Mouse (Mus musculus): ENCODE data around the gene Kif5a.

Gene Kif5a

DNA sequence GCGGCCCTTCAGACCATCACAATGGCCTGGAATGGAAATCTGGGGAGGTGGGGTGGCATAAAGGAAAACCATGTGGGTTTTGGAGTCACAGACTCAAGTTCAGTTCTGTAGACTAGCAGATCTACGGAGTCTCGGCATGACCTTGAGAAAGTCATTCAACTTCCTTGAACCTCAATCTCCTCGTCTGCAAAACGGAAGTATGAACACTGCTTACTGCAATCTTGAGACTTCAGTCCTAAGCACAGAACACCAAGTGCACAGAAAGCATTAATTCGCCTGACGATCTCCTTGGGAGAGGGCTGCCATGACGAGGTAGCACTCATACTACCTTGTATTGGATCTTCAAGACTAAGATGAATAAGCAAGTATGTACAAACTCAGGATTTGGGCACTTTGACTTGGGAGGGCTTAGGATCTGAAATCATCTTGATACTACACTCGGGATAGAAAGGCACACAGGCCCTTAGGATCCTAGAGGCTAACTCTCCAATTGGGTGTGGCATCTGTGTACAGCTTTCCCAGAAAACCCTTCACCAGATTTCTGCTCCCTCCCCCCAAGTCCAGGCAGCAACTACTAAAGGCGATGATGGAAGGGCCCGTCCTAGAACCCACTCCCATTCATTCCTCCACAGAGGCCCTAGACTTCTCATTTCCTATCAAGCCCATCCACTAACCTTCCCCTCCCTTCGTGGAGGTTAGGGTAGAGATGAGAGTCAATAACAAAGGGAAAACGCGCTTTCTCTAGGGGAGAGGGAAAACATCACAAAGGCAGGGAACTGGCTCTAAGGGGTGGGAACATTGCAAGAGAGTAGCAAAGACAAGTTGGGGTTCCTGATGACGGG, 1.2 kb downstream of the Kif5a start:
- no peak for TF ChIP-seq GATA4 (IDR thresholded peaks at IDR 0.05; ENCODE audit: insufficient replicate concordance, low read length)

GRCm38 (mm10) chr10:127258489-127258888, 4.7 kb downstream of the Kif5a start:
- TF ChIP-seq GATA4 (IDR thresholded peaks at IDR 0.05; ENCODE audit: insufficient replicate concordance, low read length) = no peak

DNA sequence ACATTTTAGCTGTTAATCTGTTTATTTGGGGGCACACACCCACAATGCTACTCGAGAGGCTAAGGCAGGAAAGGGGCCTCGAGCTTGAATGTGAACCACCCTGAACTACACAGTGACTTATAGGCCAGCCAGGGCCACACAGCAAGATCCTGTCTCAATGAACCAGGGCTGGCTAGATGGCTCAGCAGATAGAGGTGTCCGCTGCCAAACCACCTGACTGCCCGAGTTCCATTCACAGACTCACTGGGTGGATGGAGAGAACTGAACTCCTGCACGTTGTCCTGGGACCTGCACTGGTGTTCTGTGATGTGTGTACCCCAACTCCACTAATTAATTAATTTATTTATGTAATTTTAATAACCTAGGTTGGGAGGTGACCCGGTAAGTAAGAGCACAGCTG, 5.4 kb downstream of the Kif5a start:
- no peak for TF ChIP-seq GATA4 (IDR thresholded peaks at IDR 0.05; ENCODE audit: insufficient replicate concordance, low read length)

- no peak for TF ChIP-seq GATA4 (IDR thresholded peaks at IDR 0.05; ENCODE audit: insufficient replicate concordance, low read length)
These were observed 7.4 kb downstream of the Kif5a start for GRCm38 (mm10) chr10:127255625-127256345.

- TF ChIP-seq GATA4 (IDR thresholded peaks at IDR 0.05; ENCODE audit: insufficient replicate concordance, low read length) = no peak
These were observed 12.3 kb downstream of the Kif5a start for GRCm38 (mm10) chr10:127250810-127251209.

GRCm38 (mm10) chr10:127238241-127238824, 24.8 kb downstream of the Kif5a start:
- no peak for TF ChIP-seq GATA4 (IDR thresholded peaks at IDR 0.05; ENCODE audit: insufficient replicate concordance, low read length)

DNA sequence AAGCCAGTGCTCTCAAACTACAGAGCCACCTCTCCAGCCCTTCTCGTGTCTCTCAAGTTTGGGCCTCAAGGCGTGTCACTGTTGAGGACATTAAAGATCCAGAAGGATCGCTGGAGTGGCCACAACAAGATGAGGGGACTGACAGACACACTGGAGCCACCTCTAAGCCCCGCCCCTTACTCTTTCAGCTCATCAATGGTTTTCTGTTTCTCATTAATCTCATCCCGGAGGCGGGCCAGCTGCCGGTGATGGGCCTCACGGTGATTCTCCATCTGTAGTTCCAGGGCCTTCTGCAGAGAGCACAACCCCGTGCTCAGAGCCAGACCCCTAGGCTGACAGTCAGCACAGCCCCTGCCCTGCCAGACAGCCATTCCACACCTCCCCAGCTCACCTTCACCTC, 26.6 kb downstream of the Kif5a start:
- TF ChIP-seq GATA4 (IDR thresholded peaks at IDR 0.05; ENCODE audit: insufficient replicate concordance, low read length) = no peak

DNA sequence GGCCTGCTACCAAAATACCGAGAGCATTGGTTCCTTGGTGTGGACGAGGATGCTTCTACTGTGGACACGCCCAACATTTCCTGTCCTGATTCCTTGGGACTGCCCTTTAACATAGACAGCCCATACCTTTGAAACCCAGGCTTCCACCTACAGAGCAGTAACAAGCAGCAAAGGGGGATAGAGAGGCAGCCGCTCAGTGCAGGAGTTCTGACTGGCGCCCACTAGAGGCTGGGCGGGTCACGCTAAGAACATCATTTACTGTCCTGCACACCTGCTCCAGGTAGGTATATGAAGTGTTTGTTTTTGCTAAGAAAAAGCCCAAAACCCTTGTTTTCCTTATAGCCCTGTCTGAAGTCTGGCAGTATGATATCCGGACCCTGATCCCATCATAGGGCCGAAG, 30.0 kb downstream of the Kif5a start:
- no peak for TF ChIP-seq GATA4 (IDR thresholded peaks at IDR 0.05; ENCODE audit: insufficient replicate concordance, low read length)

DNA sequence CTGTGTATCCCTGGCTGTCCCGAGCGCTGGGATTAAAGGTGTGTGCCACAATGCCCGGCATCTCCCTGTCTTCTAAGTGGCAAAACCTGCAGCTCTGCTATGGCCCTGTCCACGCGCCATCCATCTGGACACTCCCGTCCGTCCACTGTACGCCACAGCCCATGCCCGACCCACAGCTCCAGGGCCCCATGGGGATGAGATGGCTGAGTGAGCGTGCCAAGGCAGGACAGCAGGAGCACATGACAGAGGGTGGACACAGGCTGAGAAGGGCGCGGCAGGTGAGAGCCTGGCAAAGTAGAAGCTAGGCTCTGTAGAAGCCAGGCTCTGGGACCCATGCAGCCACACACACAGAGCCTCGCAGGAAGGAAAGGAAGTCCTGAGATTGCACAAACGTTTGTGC, 31.4 kb downstream of the Kif5a start:
- TF ChIP-seq GATA4 (IDR thresholded peaks at IDR 0.05; ENCODE audit: insufficient replicate concordance, low read length) = no peak

GRCm38 (mm10) chr10:127230693-127231092, 32.5 kb downstream of the Kif5a start:
- no peak for TF ChIP-seq GATA4 (IDR thresholded peaks at IDR 0.05; ENCODE audit: insufficient replicate concordance, low read length)

DNA sequence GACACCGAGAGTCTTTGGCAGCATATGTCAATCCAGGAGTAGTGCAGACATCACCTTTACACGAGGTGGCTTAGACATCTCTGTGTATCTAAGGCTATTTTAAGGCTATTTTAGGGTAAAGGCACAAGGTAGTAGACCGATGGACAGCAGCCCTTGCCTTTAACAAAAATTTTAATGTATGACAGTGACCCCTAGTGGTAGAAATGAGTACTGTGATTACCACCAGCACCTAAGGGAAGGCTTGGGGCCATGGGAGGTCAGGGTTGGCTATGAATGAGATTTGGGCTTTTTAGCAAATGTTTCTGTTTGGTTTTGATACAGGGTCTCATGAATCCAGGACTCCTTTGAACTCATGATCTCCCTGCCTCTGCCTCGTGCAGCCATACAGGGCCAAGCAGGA, 34.3 kb downstream of the Kif5a start:
- no peak for TF ChIP-seq GATA4 (IDR thresholded peaks at IDR 0.05; ENCODE audit: insufficient replicate concordance, low read length)

DNA sequence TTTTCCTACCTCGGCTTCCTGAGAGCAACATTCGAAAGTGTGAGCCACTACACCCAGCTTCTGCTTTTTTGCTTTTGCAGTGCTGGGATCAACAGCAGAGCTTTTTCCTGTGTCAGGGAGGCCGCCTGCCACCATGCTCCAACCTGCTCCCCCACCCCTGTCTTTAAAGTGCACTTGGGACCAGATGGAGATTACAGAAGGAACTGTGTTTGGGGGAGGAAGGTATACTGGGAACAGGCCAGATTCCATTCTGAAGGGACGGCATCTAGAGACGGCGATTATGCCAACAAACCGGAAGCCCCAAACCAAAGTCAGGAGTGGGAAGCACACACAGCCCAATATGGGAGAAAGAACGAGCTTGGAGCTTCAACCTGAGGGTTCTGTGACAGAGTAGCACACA, 36.0 kb downstream of the Kif5a start:
- no peak for TF ChIP-seq GATA4 (IDR thresholded peaks at IDR 0.05; ENCODE audit: insufficient replicate concordance, low read length)

DNA sequence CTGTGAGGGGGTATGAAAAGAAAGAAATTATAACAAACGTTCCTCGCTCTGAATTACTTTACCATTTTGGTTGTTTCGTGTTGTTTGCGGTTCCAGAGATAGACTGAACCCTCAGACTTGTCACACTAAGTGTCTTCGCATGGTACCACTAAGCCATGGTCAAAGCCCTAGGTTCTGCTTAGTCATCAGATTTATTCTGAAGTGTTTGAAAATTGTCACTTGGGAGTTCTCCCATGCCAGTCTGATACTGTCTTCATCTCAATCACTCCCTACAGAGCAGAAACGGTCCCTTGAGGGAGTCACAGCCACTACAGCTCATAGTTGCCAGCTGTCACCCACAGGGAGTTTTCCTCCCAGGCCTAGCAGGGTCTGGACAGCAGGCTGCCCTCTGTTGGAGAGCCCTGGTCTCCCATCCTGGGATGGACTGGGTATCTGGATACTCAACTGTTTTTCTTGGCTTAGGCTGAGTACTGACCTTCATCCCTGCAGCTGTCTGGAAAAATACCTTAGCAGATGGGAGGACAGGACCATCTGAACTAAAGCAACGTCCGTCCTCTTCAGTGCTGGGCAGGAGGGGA, 36.7 kb downstream of the Kif5a start:
- no peak for TF ChIP-seq GATA4 (IDR thresholded peaks at IDR 0.05; ENCODE audit: insufficient replicate concordance, low read length)

DNA sequence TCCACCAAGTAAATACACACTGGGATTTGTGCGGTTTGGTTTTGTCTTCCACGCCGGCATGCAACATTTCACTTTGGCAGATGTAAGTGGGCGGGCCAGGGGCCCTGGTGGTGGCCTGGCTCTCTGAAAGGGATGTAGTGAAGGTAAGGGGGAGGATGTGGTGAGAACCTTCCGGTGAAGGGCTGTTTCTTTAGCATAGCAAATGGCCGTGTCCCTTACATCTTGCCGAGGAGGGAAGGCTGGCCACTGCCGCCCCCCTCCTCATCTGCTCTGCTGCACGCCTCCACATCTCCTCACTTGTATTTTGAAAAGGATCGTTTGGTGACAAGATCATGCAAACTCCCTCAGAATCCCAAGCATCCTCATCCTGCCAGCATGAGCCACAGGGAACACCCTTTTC, 37.4 kb downstream of the Kif5a start:
- TF ChIP-seq GATA4 (IDR thresholded peaks at IDR 0.05; ENCODE audit: insufficient replicate concordance, low read length) = no peak

DNA sequence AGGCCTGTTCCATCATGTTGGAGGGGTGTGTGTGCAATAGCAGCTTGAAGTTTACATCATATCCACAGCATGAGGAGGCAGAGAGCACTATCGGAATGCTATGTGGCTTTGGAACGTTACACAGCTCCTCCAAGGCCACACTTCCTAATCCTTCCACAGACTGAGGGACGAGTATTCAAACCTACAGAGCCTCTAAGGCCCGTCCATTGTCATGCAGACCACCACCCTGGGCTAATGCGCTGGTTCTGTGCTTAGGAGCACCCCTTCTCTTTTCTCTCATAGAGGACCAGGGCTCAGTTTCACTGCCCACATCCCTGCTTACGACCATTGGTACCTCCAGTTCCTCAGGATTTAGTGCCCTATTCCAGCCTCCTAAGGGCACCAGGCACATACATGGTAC, 37.9 kb downstream of the Kif5a start:
- no peak for TF ChIP-seq GATA4 (IDR thresholded peaks at IDR 0.05; ENCODE audit: insufficient replicate concordance, low read length)

GRCm38 (mm10) chr10:127218339-127218738, 44.8 kb downstream of the Kif5a start:
- no peak for TF ChIP-seq GATA4 (IDR thresholded peaks at IDR 0.05; ENCODE audit: insufficient replicate concordance, low read length)

Data from liver, adult (tissue).